Mouse (Mus musculus): ENCODE measurements around the gene Cdkn3.
A peak's percentile ranks its signal among the peaks of the same experiment; 100 is the strongest.
"Not testable (repeated sequence)": the region's sequence is repeated elsewhere in the genome, so short reads cannot be mapped to it uniquely, and the experiment has no call there.

The Cdkn3 gene

GRCm38 (mm10) chr14:46783327-46783926, 23.1 kb downstream of the Cdkn3 start:
- DNase-seq (ENCODE audit: low spot score in 2 of 2) = no peak

- DNase-seq (ENCODE audit: low spot score in 2 of 2) = peak in 1 of 2 experiments; percentile 58
Observed at GRCm38 (mm10) chr14:46785247-46785646, 24.9 kb downstream of the Cdkn3 start.

DNA sequence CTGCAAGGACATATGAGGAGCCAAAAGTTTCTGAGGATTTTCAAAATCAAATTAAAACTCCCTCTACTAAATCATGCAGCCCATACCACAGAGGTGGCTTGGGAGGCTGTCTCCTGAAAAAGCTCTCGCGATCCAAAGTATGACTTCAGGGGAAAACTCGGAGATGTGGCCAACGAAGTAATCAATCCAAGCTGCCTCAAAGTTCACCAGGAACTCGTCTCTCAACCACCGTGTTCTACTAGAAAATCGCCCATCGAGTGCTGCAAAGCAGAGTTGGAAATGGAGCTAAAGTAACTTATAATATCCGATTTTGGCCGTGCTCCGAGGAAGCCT, 27.1 kb downstream of the Cdkn3 start:
- DNase-seq (ENCODE audit: low spot score in 2 of 2) = no peak

DNA sequence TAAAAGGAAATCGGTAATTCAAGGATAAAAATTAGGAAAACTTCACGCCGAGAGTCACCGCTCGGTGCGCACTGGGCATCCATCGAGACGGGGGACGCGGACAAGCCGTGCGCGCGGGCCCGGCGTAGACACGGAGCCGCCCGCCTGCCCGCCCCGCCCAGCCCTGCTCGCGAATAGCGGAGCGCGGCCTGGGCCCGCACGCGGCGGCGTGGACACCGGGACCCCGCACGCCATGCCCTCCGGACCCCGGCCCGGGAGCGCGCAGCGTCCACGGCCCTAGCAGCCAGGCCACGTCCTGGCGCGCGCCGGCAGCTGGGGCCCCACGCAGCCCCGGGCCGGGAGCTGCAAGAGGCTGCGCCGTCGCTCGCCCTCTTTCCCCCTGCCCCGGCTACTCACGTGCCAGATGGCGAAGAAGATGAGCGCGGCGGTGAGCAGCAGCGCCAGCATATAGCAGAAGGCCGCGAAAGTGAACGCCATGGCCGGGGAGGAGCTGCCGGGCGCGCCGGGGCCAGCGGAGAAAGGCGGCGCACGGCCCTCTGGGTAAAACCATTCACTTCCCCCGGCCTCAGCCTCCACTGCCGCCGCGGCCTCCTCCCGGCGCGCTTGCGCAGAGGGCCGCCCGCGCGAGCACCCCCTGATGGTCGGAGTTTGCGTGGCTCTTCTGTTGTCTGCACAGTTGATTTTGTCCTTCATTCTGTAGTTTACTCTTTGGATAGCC, 27.6 kb downstream of the Cdkn3 start, which contains the start of gene Cnih1:
Gene Cnih1, minus strand, starts transcription at position 625 of the 718 bp plus-strand sequence.
- peak; percentile 91 to 97 for DNase-seq (ENCODE audit: low spot score in 2 of 2)

DNA sequence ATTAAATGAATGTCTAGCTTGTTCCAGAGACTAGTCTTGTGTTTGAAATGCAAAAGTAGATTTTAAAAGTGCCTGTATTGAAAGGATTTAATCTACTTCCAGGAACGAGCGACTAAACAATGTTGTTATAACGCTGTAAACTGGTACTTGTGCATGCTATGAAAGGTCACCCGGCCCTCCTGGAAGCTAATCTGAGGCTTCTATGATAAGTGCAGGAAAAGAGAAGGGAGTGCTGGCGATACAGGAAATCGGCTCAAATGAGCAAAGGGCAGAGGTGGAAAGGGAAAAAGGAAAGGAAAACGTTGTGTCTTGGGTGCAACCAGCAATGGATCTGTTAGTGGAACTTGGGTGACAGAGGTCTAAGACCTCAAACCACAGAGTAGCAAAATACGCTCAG, 28.2 kb downstream of the Cdkn3 start:
- DNase-seq (ENCODE audit: low spot score in 2 of 2) = no peak

GRCm38 (mm10) chr14:46790303-46790702, 30.0 kb downstream of the Cdkn3 start:
- DNase-seq (ENCODE audit: low spot score in 2 of 2) = peak; percentile 46 to 72

DNA sequence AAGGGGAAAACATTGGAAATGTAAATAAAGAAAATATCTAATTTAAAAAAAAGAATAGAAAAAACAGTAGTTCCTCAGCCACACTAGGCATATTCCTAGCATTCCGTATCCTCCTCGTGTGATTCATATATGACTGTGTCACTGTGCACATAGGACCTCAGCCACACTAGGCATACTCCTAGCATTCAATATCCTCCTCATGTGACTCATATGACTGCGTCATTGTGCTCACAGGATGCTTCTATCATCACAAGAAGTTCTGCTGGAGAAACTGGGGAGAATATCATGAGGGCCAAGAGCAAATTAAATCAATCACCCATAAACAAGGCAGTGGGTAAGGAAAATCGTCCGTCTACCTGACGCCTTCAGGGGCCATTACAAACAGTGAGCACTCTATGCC, 30.4 kb downstream of the Cdkn3 start:
- DNase-seq (ENCODE audit: low spot score in 2 of 2) = no peak

GRCm38 (mm10) chr14:46794157-46794556, 33.8 kb downstream of the Cdkn3 start:
- no peak for DNase-seq (ENCODE audit: low spot score in 2 of 2)

DNA sequence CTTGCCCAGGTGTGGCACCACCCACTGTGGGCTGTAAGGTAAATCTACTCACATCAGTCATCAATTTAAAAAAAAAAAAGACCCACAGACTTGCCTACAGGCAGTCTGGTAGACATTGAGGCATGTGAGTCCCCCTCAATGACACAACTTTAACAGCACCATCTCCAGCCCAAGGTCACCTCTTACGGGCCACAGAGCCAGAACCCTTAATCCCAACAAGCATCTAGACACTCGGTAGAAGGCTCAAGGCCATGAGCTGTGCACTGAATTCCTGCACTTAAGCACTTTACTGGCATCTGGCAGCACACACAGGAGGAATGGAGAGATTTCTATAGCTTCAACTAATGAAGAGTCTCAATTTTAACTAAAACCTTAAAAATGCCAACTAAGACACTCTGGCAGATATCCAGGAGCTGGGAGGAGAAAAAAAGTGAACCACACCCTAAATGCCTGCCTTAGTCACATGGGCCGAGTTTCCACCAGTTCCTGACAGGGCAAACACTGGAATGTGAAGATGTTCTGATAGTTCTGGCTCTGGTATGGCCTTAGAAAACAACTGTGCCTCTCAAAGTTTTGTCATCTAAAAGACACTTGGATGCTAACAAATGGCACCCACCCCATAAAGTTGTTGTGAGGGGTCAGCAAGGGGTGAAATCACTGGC, 40.5 kb downstream of the Cdkn3 start:
- peak; percentile 66 to 69 for DNase-seq (ENCODE audit: low spot score in 2 of 2)

- DNase-seq (ENCODE audit: low spot score in 2 of 2) = no peak
Observed at GRCm38 (mm10) chr14:46803259-46803658, 42.9 kb downstream of the Cdkn3 start.

GRCm38 (mm10) chr14:46803791-46804190, 43.5 kb downstream of the Cdkn3 start:
- no peak for DNase-seq (ENCODE audit: low spot score in 2 of 2)

GRCm38 (mm10) chr14:46806186-46806585, 45.8 kb downstream of the Cdkn3 start:
- no peak for DNase-seq (ENCODE audit: low spot score in 2 of 2)

DNA sequence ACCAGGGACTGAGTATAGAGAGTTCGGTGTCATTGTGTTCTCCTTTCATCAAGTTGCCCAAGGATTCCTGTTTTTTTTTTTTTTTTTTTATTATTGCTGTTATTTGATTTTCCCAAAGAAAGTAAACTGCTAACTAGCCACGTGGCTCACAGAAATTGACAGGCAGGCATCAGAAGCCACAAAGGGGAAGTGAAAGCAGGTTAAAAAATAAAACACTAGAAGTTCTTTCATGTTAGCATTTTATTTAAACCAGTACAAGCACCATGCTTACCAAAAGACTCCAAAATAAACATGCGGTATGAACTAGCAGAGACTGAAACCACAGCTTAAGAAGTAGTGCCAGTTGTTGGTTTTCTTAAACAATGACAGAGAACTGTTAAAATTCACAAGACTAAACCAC, 47.6 kb downstream of the Cdkn3 start:
- no peak for DNase-seq (ENCODE audit: low spot score in 2 of 2)

DNA sequence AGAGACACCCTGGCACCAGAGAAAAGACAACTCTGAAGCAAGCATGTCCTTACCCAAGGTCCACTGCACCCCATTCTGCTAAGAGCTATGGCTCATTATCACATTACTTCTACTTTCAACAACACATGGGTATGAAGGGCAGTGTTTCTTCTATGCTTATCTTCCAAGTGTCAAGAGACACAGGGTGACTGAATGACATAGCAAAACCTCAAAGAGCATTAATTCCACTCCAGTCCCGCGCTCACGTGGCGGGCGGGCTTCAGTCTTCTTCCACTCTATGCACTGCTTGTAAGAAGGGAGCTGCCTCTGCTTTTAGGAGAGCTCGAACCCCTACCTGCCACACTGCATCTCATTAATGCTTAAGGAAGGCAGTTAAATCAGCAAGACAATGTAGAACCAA, 55.3 kb downstream of the Cdkn3 start:
- no peak for DNase-seq (ENCODE audit: low spot score in 2 of 2)

GRCm38 (mm10) chr14:46816916-46817622, 56.7 kb downstream of the Cdkn3 start:
- DNase-seq (ENCODE audit: low spot score in 2 of 2) = no peak

- no peak for DNase-seq (ENCODE audit: low spot score in 2 of 2)
Observed at GRCm38 (mm10) chr14:46818743-46819142, 58.4 kb downstream of the Cdkn3 start.

- not testable (repeated sequence) for DNase-seq (ENCODE audit: low spot score in 2 of 2)
Observed at GRCm38 (mm10) chr14:46819961-46820360, 59.6 kb downstream of the Cdkn3 start.
